Mouse (Mus musculus) lung, postnatal 0 days (tissue): ENCODE data around the gene Luc7l2. TPM values are rescaled to one million over a fixed set of nuclear protein-coding genes. Genes with fewer than 3 reads are reported as not detected.

ENCODE experiments used
- ATAC-seq: fragments of 200-750 bp; cut with Nextera tagmentation; 2 replicates; pipeline ENCODE4 v1.8.0; 2017; ENCODE audit warnings: moderate library complexity
- DNase-seq: peaks from one replicate; pipeline ENCODE4 v3.0.0-alpha.2; 2016; ENCODE audit warnings: low spot score
- H3K27ac ChIP-seq: fragments of 300-500 bp; sonication (generic); 2 replicates; pipeline ENCODE4 v1.5.1; 2014; ENCODE audit warnings: antibody characterized with exemption, mild to moderate bottlenecking, low read length, mixed read lengths
- H3K27me3 ChIP-seq: fragments of 300-500 bp; sonication (generic); replicated peaks from 2 replicates; pipeline ENCODE4 v1.6.1; 2014; ENCODE audit warnings: low read length, mixed read lengths; ENCODE audit not compliant: insufficient read depth
- H3K36me3 ChIP-seq: fragments of 300-500 bp; sonication (generic); 2 replicates; pipeline ENCODE4 v1.6.1; 2014; ENCODE audit warnings: low read length, mixed read lengths; ENCODE audit not compliant: insufficient read depth
- H3K4me1 ChIP-seq: fragments of 300-500 bp; sonication (generic); 2 replicates; pipeline ENCODE4 v1.6.1; 2014; ENCODE audit warnings: antibody characterized with exemption, low read depth, low read length, mixed read lengths; ENCODE audit not compliant: insufficient read depth
- H3K4me2 ChIP-seq: fragments of 300-500 bp; sonication (generic); replicated peaks from 2 replicates; pipeline ENCODE4 v1.6.1; 2014; ENCODE audit warnings: low read depth, mild to moderate bottlenecking, low read length, moderate library complexity, mixed read lengths
- H3K4me3 ChIP-seq: fragments of 300-500 bp; sonication (generic); 2 replicates; pipeline ENCODE4 v1.5.1; 2014; ENCODE audit warnings: low read depth, low read length
- H3K9ac ChIP-seq: fragments of 300-500 bp; sonication (generic); replicated peaks from 2 replicates; pipeline ENCODE4 v1.6.1; 2014; ENCODE audit warnings: low read depth, mild to moderate bottlenecking
- H3K9me3 ChIP-seq: fragments of 300-500 bp; sonication (generic); 2 replicates; pipeline ENCODE4 v1.6.1; 2016; ENCODE audit warnings: low read length, mixed read lengths
- CTCF ChIP-seq: IDR thresholded peaks from 2 replicates; pipeline ENCODE4 v1.5.1; 2016; ENCODE audit warnings: antibody characterized with exemption, mild to moderate bottlenecking
- EP300 ChIP-seq: IDR thresholded peaks from 2 replicates; pipeline ENCODE4 v1.6.1; 2016; ENCODE audit warnings: antibody characterized with exemption, mild to moderate bottlenecking, control low read depth
- WGBS: fragments of 180-500 bp; shearing (Covaris S2); extraction: QIAGEN DNeasy Blood & Tissue Kit; methylation state at CpG from one replicate; pipeline ENCODE4 v1.1.7; 2014; 5-methylcytosine and 5-hydroxymethylcytosine counted together
- polyA plus RNA-seq: library from polyadenylated mRNA; unstranded; fragments of >200 nt; fragmentation: Nextera tagmentation; extraction: Ambion mirVana; gene quantifications from 2 replicates; pipeline ENCODE4 v1.2.1, GENCODE M21; 2015

Luc7l2 gene
- polyA plus RNA-seq, 1 experiment from 2014 or later: 37.8 TPM

- peaks cover 10% of the 10 kb centered on the region for H3K4me1 ChIP-seq
- H3K4me2 ChIP-seq: no peak overlapping the region
- TF ChIP-seq CTCF (no peak), EP300 (no peak)
- H3K9me3 ChIP-seq: no peaks in the 10 kb centered on the region
- DNase-seq (no peak), ATAC-seq (no peak)
- no peak overlapping the region for H3K9ac ChIP-seq
- 83% methylated on average over 8 of the region's 8 CpGs for WGBS
- no peak overlapping the region for H3K27ac ChIP-seq
- no peak overlapping the region for H3K4me3 ChIP-seq
- H3K27me3 ChIP-seq: peaks cover 39% of the 10 kb centered on the region
- H3K36me3 ChIP-seq: no peaks in the 10 kb centered on the region
Observed at GRCm38 (mm10) chr6:38634461-38634860, 83.3 kb downstream of the Luc7l2 start.

- H3K4me1 ChIP-seq: peaks cover 15% of the 10 kb centered on the region
- no peaks in the 10 kb centered on the region for H3K9me3 ChIP-seq
- H3K27me3 ChIP-seq: peaks cover 47% of the 10 kb centered on the region
- DNase-seq (peak; percentile 69), ATAC-seq (peak; percentile 71)
- H3K36me3 ChIP-seq: no peaks in the 10 kb centered on the region
- H3K9ac ChIP-seq: no peak overlapping the region
- TF ChIP-seq EP300: no peak
- TF ChIP-seq CTCF: no peak
- peak overlapping the region; percentile 50 for H3K4me3 ChIP-seq
- under 1% methylated on average over 67 of the region's 72 CpGs for WGBS
- no peak overlapping the region for H3K27ac ChIP-seq
- H3K4me2 ChIP-seq: peak overlapping the region; percentile 97
Observed at GRCm38 (mm10) chr6:38635941-38636851, 85.1 kb downstream of the Luc7l2 start.

GRCm38 (mm10) chr6:38636852-38637618, 85.9 kb downstream of the Luc7l2 start, which contains the start of gene Klrg2:
Klrg2 (minus strand) TSS chr6:38637242.
- no peak within 1 kb of the TSS for H3K27ac ChIP-seq
- DNase-seq: peak; percentile 83
- H3K4me1 ChIP-seq: peaks cover 15% of the 10 kb centered on the region
- peaks cover 53% of the 10 kb centered on the region for H3K27me3 ChIP-seq
- H3K9me3 ChIP-seq: no peaks in the 10 kb centered on the region
- H3K4me3 ChIP-seq: peak within 1 kb of the TSS; percentile 50
- 2% methylated on average over 55 of the region's 60 CpGs for WGBS
- no peak for TF ChIP-seq CTCF
- TF ChIP-seq EP300: no peak
- H3K9ac ChIP-seq: no peak within 1 kb of the TSS
- ATAC-seq: peak; percentile 89
- H3K4me2 ChIP-seq: peak within 1 kb of the TSS; percentile 97
- H3K36me3 ChIP-seq: no peaks in the 10 kb centered on the region

GRCm38 (mm10) chr6:38640401-38640800, 89.3 kb downstream of the Luc7l2 start:
- TF ChIP-seq EP300 (no peak), CTCF (no peak)
- Histone ChIP-seq H3K27ac (no peak overlapping the region), H3K4me3 (no peak overlapping the region), H3K4me1 (peaks cover 15% of the 10 kb centered on the region), H3K9ac (no peak overlapping the region), H3K9me3 (no peaks in the 10 kb centered on the region), H3K27me3 (peaks cover 40% of the 10 kb centered on the region), H3K4me2 (no peak overlapping the region), H3K36me3 (no peaks in the 10 kb centered on the region)
- WGBS: 36% methylated on average over 11 of the region's 11 CpGs
- DNase-seq (no peak), ATAC-seq (no peak)

- 58% methylated on average over 5 of the region's 5 CpGs for WGBS
- H3K9ac ChIP-seq: no peak overlapping the region
- no peak for ATAC-seq
- H3K27me3 ChIP-seq: peaks cover 32% of the 10 kb centered on the region
- TF ChIP-seq EP300: no peak
- TF ChIP-seq CTCF: no peak
- DNase-seq: peak; percentile 24
- H3K36me3 ChIP-seq: no peaks in the 10 kb centered on the region
- H3K4me2 ChIP-seq: no peak overlapping the region
- no peak overlapping the region for H3K4me3 ChIP-seq
- no peak overlapping the region for H3K27ac ChIP-seq
- no peaks in the 10 kb centered on the region for H3K9me3 ChIP-seq
- H3K4me1 ChIP-seq: peaks cover 9% of the 10 kb centered on the region
Observed at GRCm38 (mm10) chr6:38641228-38641627, 90.1 kb downstream of the Luc7l2 start.

- no peaks in the 10 kb centered on the region for H3K36me3 ChIP-seq
- ATAC-seq (no peak), DNase-seq (no peak)
- peaks cover 27% of the 10 kb centered on the region for H3K27me3 ChIP-seq
- no peak overlapping the region for H3K9ac ChIP-seq
- TF ChIP-seq EP300 (no peak), CTCF (peak; percentile 48)
- H3K4me2 ChIP-seq: no peak overlapping the region
- H3K4me1 ChIP-seq: peaks cover 5% of the 10 kb centered on the region; the same call in 1 of the 2 replicates
- 53% methylated on average over 5 of the region's 5 CpGs for whole genome bisulfite sequencing
- H3K9me3 ChIP-seq: no peaks in the 10 kb centered on the region
- no peak overlapping the region for H3K4me3 ChIP-seq
- no peak overlapping the region for H3K27ac ChIP-seq
Observed at GRCm38 (mm10) chr6:38641645-38642044, 90.5 kb downstream of the Luc7l2 start.
